Mouse (Mus musculus): ENCODE measurements around the gene Usp21. TPM values are rescaled to one million over a fixed set of nuclear protein-coding genes. Genes with fewer than 3 reads are reported as not detected.

Usp21 gene
- polyA plus RNA-seq, 1 experiment from 2014 or later = 21.1 TPM

GRCm38 (mm10) chr1:171265971-171266744, 21.6 kb downstream of the Usp21 start:
- 42% methylated on average over 4 of the region's 4 CpGs for WGBS (ENCODE audit: missing documents)
- no peak overlapping the region for H3K4me3 ChIP-seq (ENCODE audit: inconsistent target)
- peaks cover 10% of the 10 kb centered on the region for H3K79me2 ChIP-seq (ENCODE audit: inconsistent target)
- H3K27ac ChIP-seq = no peak overlapping the region
- H3K36me3 ChIP-seq (ENCODE audit: inconsistent target) = no peaks in the 10 kb centered on the region

- 68% methylated on average over 3 of the region's 3 CpGs for WGBS (ENCODE audit: missing documents)
- H3K27ac ChIP-seq = no peak overlapping the region
- no peak overlapping the region for H3K4me3 ChIP-seq (ENCODE audit: inconsistent target)
- H3K79me2 ChIP-seq (ENCODE audit: inconsistent target) = no peaks in the 10 kb centered on the region
- no peaks in the 10 kb centered on the region for H3K36me3 ChIP-seq (ENCODE audit: inconsistent target)
These were observed 23.9 kb downstream of the Usp21 start for GRCm38 (mm10) chr1:171263666-171264461.

GRCm38 (mm10) chr1:171263185-171263611, 24.6 kb downstream of the Usp21 start:
- no peak overlapping the region for H3K4me3 ChIP-seq (ENCODE audit: inconsistent target)
- H3K36me3 ChIP-seq (ENCODE audit: inconsistent target) = no peaks in the 10 kb centered on the region
- no CpG with 5 or more reads among the region's 2 CpGs for WGBS (ENCODE audit: missing documents)
- no peak overlapping the region for H3K27ac ChIP-seq
- no peaks in the 10 kb centered on the region for H3K79me2 ChIP-seq (ENCODE audit: inconsistent target)

GRCm38 (mm10) chr1:171262594-171263130, 25.1 kb downstream of the Usp21 start:
- Histone ChIP-seq H3K79me2 (ENCODE audit: inconsistent target) (no peaks in the 10 kb centered on the region), H3K4me3 (ENCODE audit: inconsistent target) (no peak overlapping the region), H3K36me3 (ENCODE audit: inconsistent target) (no peaks in the 10 kb centered on the region), H3K27ac (no peak overlapping the region)
- WGBS (ENCODE audit: missing documents) = under 1% methylated on average over 8 of the region's 8 CpGs

GRCm38 (mm10) chr1:171260316-171260715, 27.5 kb downstream of the Usp21 start:
- Histone ChIP-seq H3K4me3 (ENCODE audit: inconsistent target) (no peak overlapping the region), H3K79me2 (ENCODE audit: inconsistent target) (no peaks in the 10 kb centered on the region), H3K36me3 (ENCODE audit: inconsistent target) (no peaks in the 10 kb centered on the region), H3K27ac (no peak overlapping the region)
- WGBS (ENCODE audit: missing documents) = 39% methylated on average over 3 of the region's 3 CpGs

GRCm38 (mm10) chr1:171258921-171259320, 28.9 kb downstream of the Usp21 start:
- WGBS (ENCODE audit: missing documents) = 73% methylated on average over 15 of the region's 17 CpGs
- Histone ChIP-seq H3K36me3 (ENCODE audit: inconsistent target) (no peaks in the 10 kb centered on the region), H3K79me2 (ENCODE audit: inconsistent target) (no peaks in the 10 kb centered on the region), H3K27ac (no peak overlapping the region), H3K4me3 (ENCODE audit: inconsistent target) (no peak overlapping the region)

- Histone ChIP-seq H3K4me3 (ENCODE audit: inconsistent target) (no peak overlapping the region), H3K36me3 (ENCODE audit: inconsistent target) (no peaks in the 10 kb centered on the region)
These were observed 30.0 kb downstream of the Usp21 start for GRCm38 (mm10) chr1:171257781-171258180.

GRCm38 (mm10) chr1:171256937-171257548, 30.7 kb downstream of the Usp21 start:
- no peak overlapping the region for H3K4me3 ChIP-seq (ENCODE audit: inconsistent target)
- no peak overlapping the region for H3K27ac ChIP-seq
- WGBS (ENCODE audit: missing documents) = 61% methylated on average over 13 of the region's 15 CpGs
- no peaks in the 10 kb centered on the region for H3K79me2 ChIP-seq (ENCODE audit: inconsistent target)
- H3K36me3 ChIP-seq (ENCODE audit: inconsistent target) = no peaks in the 10 kb centered on the region

More at GRCm38 (mm10) chr1:171257781-171258180, 30.0 kb downstream of the Usp21 start:
- 91% methylated on average over 9 of the region's 9 CpGs for WGBS (ENCODE audit: missing documents)
- Histone ChIP-seq H3K27ac (no peak overlapping the region), H3K79me2 (ENCODE audit: inconsistent target) (no peaks in the 10 kb centered on the region)

- no peaks in the 10 kb centered on the region for H3K36me3 ChIP-seq (ENCODE audit: inconsistent target)
- H3K4me3 ChIP-seq (ENCODE audit: inconsistent target) = no peak overlapping the region
- H3K79me2 ChIP-seq (ENCODE audit: inconsistent target) = no peaks in the 10 kb centered on the region
- H3K27ac ChIP-seq = no peak overlapping the region
- WGBS (ENCODE audit: missing documents) = 93% methylated on average over 23 of the region's 24 CpGs
These were observed 31.5 kb downstream of the Usp21 start for GRCm38 (mm10) chr1:171256095-171256818.

GRCm38 (mm10) chr1:171252415-171252814, 35.4 kb downstream of the Usp21 start:
- H3K79me2 ChIP-seq (ENCODE audit: inconsistent target) = no peaks in the 10 kb centered on the region
- no peak overlapping the region for H3K27ac ChIP-seq
- no peaks in the 10 kb centered on the region for H3K36me3 ChIP-seq (ENCODE audit: inconsistent target)
- H3K4me3 ChIP-seq (ENCODE audit: inconsistent target) = no peak overlapping the region
- WGBS (ENCODE audit: missing documents) = 91% methylated on average over 17 of the region's 17 CpGs

- Histone ChIP-seq H3K79me2 (ENCODE audit: inconsistent target) (peaks cover under 1% of the 10 kb centered on the region), H3K27ac (no peak overlapping the region), H3K4me3 (ENCODE audit: inconsistent target) (no peak overlapping the region), H3K36me3 (ENCODE audit: inconsistent target) (no peaks in the 10 kb centered on the region)
- 65% methylated on average over 11 of the region's 13 CpGs for WGBS (ENCODE audit: missing documents)
These were observed 36.0 kb downstream of the Usp21 start for GRCm38 (mm10) chr1:171251594-171252324.

GRCm38 (mm10) chr1:171250680-171251593, 36.9 kb downstream of the Usp21 start, which contains the start of gene Ndufs2:
Gene Ndufs2, minus strand, starts transcription at chr1:171251388.
- no peak within 1 kb of the TSS for H3K27ac ChIP-seq
- no peaks in the 10 kb centered on the region for H3K36me3 ChIP-seq (ENCODE audit: inconsistent target)
- H3K79me2 ChIP-seq (ENCODE audit: inconsistent target) = peaks cover 9% of the 10 kb centered on the region
- no peak within 1 kb of the TSS for H3K4me3 ChIP-seq (ENCODE audit: inconsistent target)
- 64% methylated on average over 26 of the region's 26 CpGs for WGBS (ENCODE audit: missing documents)

Data from macrophage (primary cell).